Mouse (Mus musculus) MEL (cell line): ENCODE results near the gene Gm45208. TPM values are rescaled to one million over a fixed set of nuclear protein-coding genes. Genes with fewer than 3 reads are reported as not detected.

ENCODE experiments used
- DNase-seq: peaks from one replicate; pipeline ENCODE4 v3.0.0; 2011; ENCODE audit warnings: low read depth, low spot score
- H3K27ac ChIP-seq: 2 replicates; pipeline ENCODE4 v1.5.1; 2012; ENCODE audit warnings: low read depth, mild to moderate bottlenecking, control low read depth, low read length, moderate library complexity; ENCODE audit not compliant: control insufficient read depth
- H3K27me3 ChIP-seq, 2 experiments: fragments of 150-350 bp in 1 of 2; sonication (generic) in 1 of 2; 2 replicates each; pipeline ENCODE4 v1.6.1; 2012; ENCODE audit warnings: low read length in 2 of 2, mild to moderate bottlenecking in 2 of 2, improper control_type of control experiment in 1 of 2, moderate library complexity in 1 of 2; ENCODE audit not compliant: insufficient read depth in 2 of 2, control insufficient read depth in 1 of 2
- H3K36me3 ChIP-seq, 2 experiments: 2 replicates each; pipeline ENCODE4 v1.6.1; 2012 to 2014; ENCODE audit warnings: low read length in 2 of 2, improper control_type of control experiment in 1 of 2, inconsistent platforms in 1 of 2, mild to moderate bottlenecking in 1 of 2; ENCODE audit not compliant: insufficient read depth in 2 of 2, control insufficient read depth in 1 of 2
- H3K4me1 ChIP-seq, 2 experiments: fragments of 150-350 bp in 1 of 2; sonication (generic) in 1 of 2; 2 replicates each; pipeline ENCODE4 v1.6.1; 2012; ENCODE audit warnings: low read length in 2 of 2, improper control_type of control experiment in 1 of 2, mild to moderate bottlenecking in 1 of 2; ENCODE audit not compliant: insufficient read depth in 2 of 2, control insufficient read depth in 1 of 2
- H3K4me3 ChIP-seq, 2 experiments: fragments of 150-350 bp in 1 of 2; sonication (generic) in 1 of 2; 2 replicates each; pipeline ENCODE4 v1.5.1; 2012; ENCODE audit warnings: low read depth in 2 of 2, low read length in 2 of 2, mild to moderate bottlenecking in 2 of 2, moderate library complexity in 2 of 2, control low read depth in 1 of 2, improper control_type of control experiment in 1 of 2; ENCODE audit not compliant: control insufficient read depth in 1 of 2, insufficient read depth in 1 of 2
- H3K79me2 ChIP-seq: 2 replicates; pipeline ENCODE4 v1.6.1; 2012; ENCODE audit warnings: mild to moderate bottlenecking, low read length, moderate library complexity; ENCODE audit not compliant: control insufficient read depth, poor library complexity, insufficient read depth
- H3K9ac ChIP-seq: 2 replicates; pipeline ENCODE4 v1.6.1; 2012; ENCODE audit warnings: low read depth, mild to moderate bottlenecking, control low read depth, low read length, moderate library complexity; ENCODE audit not compliant: control insufficient read depth, poor library complexity, severe bottlenecking
- H3K9me3 ChIP-seq: fragments of 150-350 bp; sonication (generic); replicated peaks from 2 replicates; pipeline ENCODE4 v1.6.1; 2012; ENCODE audit warnings: mild to moderate bottlenecking, low read length, improper control_type of control experiment, moderate library complexity; ENCODE audit not compliant: insufficient read depth
- BHLHE40 ChIP-seq: IDR thresholded peaks from 2 replicates; pipeline ENCODE4 v1.6.1; 2012; ENCODE audit warnings: low read depth, mild to moderate bottlenecking, inconsistent platforms, low read length, improper control_type of control experiment, borderline replicate concordance
- CHD1 ChIP-seq: IDR thresholded peaks from 2 replicates; pipeline ENCODE4 v1.6.1; 2012; ENCODE audit warnings: low read depth, mild to moderate bottlenecking, inconsistent platforms, low read length, improper control_type of control experiment
- CTCF ChIP-seq, 3 experiments: IDR thresholded peaks in 2 of 3; conservative IDR thresholded peaks in 1 of 3; 2 replicates each; pipeline ENCODE4 v1.5.1; 2011 to 2012; ENCODE audit warnings: low read length in 3 of 3, low read depth in 2 of 3, mild to moderate bottlenecking in 2 of 3, improper control_type of control experiment in 1 of 3, inconsistent platforms in 1 of 3, mixed read lengths in 1 of 3, moderate library complexity in 1 of 3; ENCODE audit not compliant: control insufficient read depth in 1 of 3, insufficient read depth in 1 of 3, poor library complexity in 1 of 3, severe bottlenecking in 1 of 3
- E2F4 ChIP-seq: IDR thresholded peaks from 2 replicates; pipeline ENCODE4 v1.6.1; 2011; ENCODE audit warnings: low read depth, low read length, improper control_type of control experiment, borderline replicate concordance
- ELF1 ChIP-seq: IDR thresholded peaks from 2 replicates; pipeline ENCODE4 v1.6.1; 2014; ENCODE audit warnings: low read depth, mild to moderate bottlenecking, inconsistent platforms, low read length, improper control_type of control experiment, moderate library complexity
- GABPA ChIP-seq: IDR thresholded peaks from 2 replicates; pipeline ENCODE4 v1.6.1; 2012; ENCODE audit warnings: low read depth, mild to moderate bottlenecking, inconsistent platforms, low read length, improper control_type of control experiment, moderate library complexity
- HCFC1 ChIP-seq: IDR thresholded peaks from 2 replicates; pipeline ENCODE4 v1.6.1; 2012; ENCODE audit warnings: low read depth, mild to moderate bottlenecking, inconsistent platforms, low read length, improper control_type of control experiment, moderate library complexity
- JUND ChIP-seq: IDR thresholded peaks from 2 replicates; pipeline ENCODE4 v1.6.1; 2011; ENCODE audit warnings: low read depth, mild to moderate bottlenecking, improper control_type of control experiment, low read length
- KAT2A ChIP-seq: conservative IDR thresholded peaks from 2 replicates; pipeline ENCODE4 v1.6.1; 2012; ENCODE audit warnings: low read depth, low read length, improper control_type of control experiment, inconsistent platforms
- MAX ChIP-seq: IDR thresholded peaks from 2 replicates; pipeline ENCODE4 v1.6.1; 2011; ENCODE audit warnings: low read length, improper control_type of control experiment
- MAZ ChIP-seq: IDR thresholded peaks from 2 replicates; pipeline ENCODE4 v1.6.1; 2012; ENCODE audit warnings: low read depth, mild to moderate bottlenecking, inconsistent platforms, low read length, improper control_type of control experiment
- MEF2A ChIP-seq: IDR thresholded peaks from 2 replicates; pipeline ENCODE4 v1.6.1; 2014; ENCODE audit warnings: low read depth, mild to moderate bottlenecking, inconsistent platforms, low read length, improper control_type of control experiment; ENCODE audit not compliant: poor library complexity, insufficient replicate concordance, severe bottlenecking; ENCODE audit errors: extremely low read depth
- MYB ChIP-seq: IDR thresholded peaks from 2 replicates; pipeline ENCODE4 v1.6.1; 2011; ENCODE audit warnings: mild to moderate bottlenecking, low read depth, low read length, improper control_type of control experiment
- MYC ChIP-seq: IDR thresholded peaks from 2 replicates; pipeline ENCODE4 v1.6.1; 2011; ENCODE audit warnings: low read depth, mild to moderate bottlenecking, low read length, improper control_type of control experiment, moderate library complexity
- NRF1 ChIP-seq: IDR thresholded peaks from 2 replicates; pipeline ENCODE4 v1.6.1; 2014; ENCODE audit warnings: low read depth, mild to moderate bottlenecking, inconsistent platforms, low read length, improper control_type of control experiment, moderate library complexity; ENCODE audit not compliant: poor library complexity, insufficient read depth, severe bottlenecking
- POLR2A ChIP-seq, 2 experiments: IDR thresholded peaks; 2 replicates each; pipeline ENCODE4 v1.6.1; 2011 to 2012; ENCODE audit warnings: low read length in 2 of 2, mild to moderate bottlenecking in 2 of 2, control low read depth in 1 of 2, improper control_type of control experiment in 1 of 2, low read depth in 1 of 2, moderate library complexity in 1 of 2; ENCODE audit not compliant: control insufficient read depth in 1 of 2, insufficient read depth in 1 of 2, poor library complexity in 1 of 2
- SIN3A ChIP-seq: IDR thresholded peaks from 2 replicates; pipeline ENCODE4 v1.6.1; 2012; ENCODE audit warnings: low read length, improper control_type of control experiment, inconsistent platforms
- SMC3 ChIP-seq: IDR thresholded peaks from 2 replicates; pipeline ENCODE4 v1.6.1; 2011; ENCODE audit warnings: low read depth, low read length, improper control_type of control experiment
- TAL1 ChIP-seq: IDR thresholded peaks from 2 replicates; pipeline ENCODE4 v1.6.1; 2012; ENCODE audit warnings: mild to moderate bottlenecking, inconsistent platforms, low read length, moderate library complexity, mixed read lengths
- TCF12 ChIP-seq: IDR thresholded peaks from 2 replicates; pipeline ENCODE4 v1.6.1; 2014; ENCODE audit warnings: low read depth, mild to moderate bottlenecking, inconsistent platforms, low read length, improper control_type of control experiment, moderate library complexity
- UBTF ChIP-seq: IDR thresholded peaks from 2 replicates; pipeline ENCODE4 v1.6.1; 2012; ENCODE audit warnings: low read depth, mild to moderate bottlenecking, inconsistent platforms, low read length, improper control_type of control experiment, moderate library complexity, borderline replicate concordance; ENCODE audit not compliant: insufficient read depth
- USF2 ChIP-seq, 2 experiments: IDR thresholded peaks; 2 replicates each; pipeline ENCODE4 v1.6.1; 2011 to 2012; ENCODE audit warnings: improper control_type of control experiment in 2 of 2, low read length in 2 of 2, borderline replicate concordance in 1 of 2, inconsistent platforms in 1 of 2, low read depth in 1 of 2, mild to moderate bottlenecking in 1 of 2; ENCODE audit not compliant: insufficient read depth in 1 of 2
- ZMIZ1 ChIP-seq: IDR thresholded peaks from 2 replicates; pipeline ENCODE4 v1.6.1; 2012; ENCODE audit warnings: low read depth, mild to moderate bottlenecking, inconsistent platforms, low read length, improper control_type of control experiment, moderate library complexity
- ZNF384 ChIP-seq: IDR thresholded peaks from 2 replicates; pipeline ENCODE4 v1.6.1; 2012; ENCODE audit warnings: low read depth, mild to moderate bottlenecking, inconsistent platforms, low read length, improper control_type of control experiment
- polyA plus RNA-seq, 2 experiments: library from polyadenylated mRNA; stranded (reverse) in 1 of 2; unstranded in 1 of 2; fragments of >175 nt in 1 of 2; fragments of >200 nt in 1 of 2; gene quantifications; 2 replicates each; pipeline versions ENCODE4 v1.2.1 to v1.2.4; 2012; ENCODE audit warnings: low replicate concordance in 2 of 2, low read depth in 1 of 2; ENCODE audit not compliant: insufficient read length in 2 of 2, insufficient read depth in 1 of 2, missing spikeins in 1 of 2
- total RNA-seq: library from RNA; depleted of rRNA; stranded (reverse); fragments of 300-350 nt; gene quantifications from 2 replicates; pipeline ENCODE4 v1.2.3, GENCODE M21; 2012

The Gm45208 gene
- total and polyA plus RNA-seq, 3 experiments = 11.0 TPM; not detected in 2

- H3K4me3 ChIP-seq = no peak overlapping the region
- peaks cover 26 to 42% of the 10 kb centered on the region in 2 experiments for H3K27me3 ChIP-seq
- H3K4me1 ChIP-seq = no peaks in the 10 kb centered on the region
- H3K27ac ChIP-seq = no peak overlapping the region
- DNase-seq = no peak
- H3K79me2 ChIP-seq = no peaks in the 10 kb centered on the region
- TF ChIP-seq SIN3A (no peak), JUND (no peak), MAZ (no peak), NRF1 (no peak), ZNF384 (no peak), TCF12 (no peak), ZMIZ1 (no peak), POLR2A (IDR thresholded peaks at IDR 0.05; ENCODE audit: control insufficient read depth in 1 of 2, insufficient read depth in 1 of 2, low read depth in 1 of 2, low read length in 2 of 2, poor library complexity in 1 of 2) (no peak), UBTF (no peak), HCFC1 (no peak), SMC3 (no peak), MYB (no peak), MYC (no peak), TAL1 (no peak), GABPA (no peak), KAT2A (no peak), MAX (no peak), USF2 (IDR thresholded peaks at IDR 0.05; ENCODE audit: borderline replicate concordance in 1 of 2, insufficient read depth in 1 of 2, low read depth in 1 of 2, low read length in 2 of 2) (no peak), CHD1 (no peak), MEF2A (no peak)
- H3K36me3 ChIP-seq = no peaks in the 10 kb centered on the region
- H3K9ac ChIP-seq = no peak overlapping the region
- no peaks in the 10 kb centered on the region for H3K9me3 ChIP-seq
These were observed 33.7 kb upstream of the Gm45208 start for GRCm38 (mm10) chrX:7688321-7688720.

GRCm38 (mm10) chrX:7690486-7690885, 31.6 kb upstream of the Gm45208 start:
- no peak for TF ChIP-seq BHLHE40
- no peak for TF ChIP-seq HCFC1
- no peak for TF ChIP-seq CTCF (IDR thresholded peaks at IDR 0.05 in 2 of 3, conservative IDR thresholded peaks at IDR 0.05 in 1 of 3; ENCODE audit: control insufficient read depth in 1 of 3, insufficient read depth in 1 of 3, low read depth in 2 of 3, low read length in 3 of 3, poor library complexity in 1 of 3, severe bottlenecking in 1 of 3)
- no peak for TF ChIP-seq MAZ
- TF ChIP-seq MYC = no peak
- TF ChIP-seq TAL1 = no peak
- no peak for TF ChIP-seq ELF1
- TF ChIP-seq ZNF384 = no peak
- TF ChIP-seq E2F4 = no peak
- TF ChIP-seq SIN3A = no peak
- TF ChIP-seq JUND = no peak
- TF ChIP-seq NRF1 = no peak
- H3K79me2 ChIP-seq = no peaks in the 10 kb centered on the region
- H3K4me3 ChIP-seq = no peak overlapping the region
- H3K4me1 ChIP-seq = no peaks in the 10 kb centered on the region
- no peak overlapping the region for H3K9ac ChIP-seq
- H3K27me3 ChIP-seq = peaks cover 24 to 31% of the 10 kb centered on the region in 2 experiments
- H3K9me3 ChIP-seq = no peaks in the 10 kb centered on the region
- H3K27ac ChIP-seq = no peak overlapping the region
- no peak for DNase-seq
- no peaks in the 10 kb centered on the region for H3K36me3 ChIP-seq
